Mouse (Mus musculus) monocyte, adult 5-6 weeks (primary cell): ENCODE measurements at regions not wholly inside any gene's neighbourhood (a gene's known extent, or its start where the extent isn't known, plus 50 kb on each side); places are given as distances from the start of the nearest gene placed in this dataset.

Experiments
- ATAC-seq: fragments of 153-309, 156-312 bp; replicated peaks from 2 replicates; pipeline ENCODE4 v1.8.0; 2017; ENCODE audit warnings: mild to moderate bottlenecking; ENCODE audit not compliant: low TSS enrichment, insufficient number of reproducible peaks, severe bottlenecking, poor library complexity, low FRiP score

DNA sequence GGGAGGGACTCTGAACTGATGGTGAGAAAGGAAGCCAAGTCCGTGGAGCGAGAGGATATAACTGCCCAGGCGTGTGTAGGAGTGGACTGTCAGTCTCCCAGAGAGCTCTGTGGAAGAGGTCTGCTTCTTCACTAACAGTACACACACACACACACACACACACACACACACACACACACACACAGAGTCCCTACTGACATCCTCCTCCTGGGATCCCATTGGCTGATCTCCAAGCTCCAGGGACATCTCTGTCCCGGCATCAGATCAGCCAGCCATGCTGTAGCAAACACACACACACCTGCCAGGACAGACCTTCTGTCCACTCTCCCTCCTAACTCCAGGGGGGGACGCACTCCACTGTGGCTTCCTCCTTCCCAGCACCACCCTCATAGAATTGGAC is 401.5 kb downstream of the Sox9 start:
- no peak for ATAC-seq

DNA sequence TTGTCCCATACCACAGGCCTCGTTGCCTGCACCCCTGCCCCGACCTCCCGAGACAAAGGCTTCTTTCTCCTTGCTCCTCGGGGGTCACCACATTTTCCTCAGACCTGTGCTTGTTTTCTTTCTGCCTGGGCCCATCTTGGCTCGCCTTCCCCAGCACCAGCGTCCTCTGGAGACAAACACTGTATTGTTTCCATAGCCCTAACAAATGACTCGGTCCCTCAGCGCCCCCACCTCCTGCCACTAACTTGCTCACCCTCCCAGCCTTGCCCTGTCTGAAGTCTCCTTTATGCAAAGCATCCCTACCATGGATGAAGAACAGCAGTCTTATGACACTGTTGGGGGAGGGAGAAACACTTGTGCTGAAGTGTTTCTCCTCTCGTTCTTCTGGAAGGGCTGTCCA is 402.1 kb downstream of the Sox9 start:
- ATAC-seq = no peak

GRCm38 (mm10) chr11:113187407-113187806 is 405.4 kb downstream of the Sox9 start:
- no peak for ATAC-seq

DNA sequence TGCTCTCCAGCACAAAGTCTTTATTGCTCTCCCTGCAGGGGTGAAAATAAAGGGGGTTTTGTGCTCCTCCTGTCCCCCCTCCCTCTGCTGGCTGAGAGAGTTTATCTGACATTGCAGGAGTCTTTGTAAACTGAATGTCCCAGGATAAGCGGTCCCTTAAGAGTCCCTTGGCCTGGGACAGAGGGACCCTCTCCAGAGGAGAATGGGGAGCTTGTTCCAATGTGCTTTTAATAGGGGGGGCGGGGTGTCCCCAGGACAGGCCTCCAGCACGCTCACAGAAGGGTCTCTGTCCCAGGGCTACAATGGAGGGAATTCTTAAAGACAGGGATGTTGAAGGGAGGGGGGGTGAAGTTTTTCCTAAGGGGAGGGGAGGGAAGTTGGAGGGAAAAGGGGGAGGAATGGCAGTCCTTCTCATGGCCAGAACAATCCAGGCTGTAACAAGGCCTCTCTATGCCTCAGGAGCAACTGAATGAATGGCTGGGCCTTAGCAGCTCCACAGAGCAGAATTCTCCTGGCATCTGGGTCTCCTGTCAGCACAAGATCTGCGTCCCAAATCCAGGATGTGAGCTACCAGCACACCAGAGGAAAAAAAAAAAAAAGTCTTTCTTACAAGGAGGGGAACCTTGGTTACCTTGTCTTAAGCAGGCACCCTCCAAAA is 406.4 kb downstream of the Sox9 start:
- ATAC-seq = no peak

- ATAC-seq = no peak
Observed at GRCm38 (mm10) chr11:113190006-113190405, 408.0 kb downstream of the Sox9 start.

GRCm38 (mm10) chr11:113190520-113190919 is 408.5 kb downstream of the Sox9 start:
- no peak for ATAC-seq

DNA sequence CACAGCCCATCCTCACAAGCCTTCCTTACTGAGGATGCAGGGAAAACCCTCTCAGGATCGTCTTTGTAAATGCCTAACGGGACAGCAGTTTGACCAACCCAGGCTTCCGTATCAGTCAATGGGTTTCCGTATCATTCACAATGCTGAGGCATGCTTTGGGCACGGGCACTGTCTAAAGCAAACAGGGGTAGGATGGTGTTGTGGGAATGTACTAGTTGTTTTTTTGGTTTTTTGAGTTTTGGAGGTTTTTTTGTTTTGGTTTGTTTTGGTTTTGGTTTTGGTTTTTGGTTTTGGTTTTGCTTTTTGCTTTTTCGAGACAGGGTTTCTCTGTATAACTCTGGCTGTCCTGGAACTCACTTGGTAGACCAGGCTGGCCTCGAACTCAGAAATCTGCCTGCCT is 409.0 kb downstream of the Sox9 start:
- no peak for ATAC-seq

GRCm38 (mm10) chr11:113192086-113192856 is 410.2 kb downstream of the Sox9 start:
- no peak for ATAC-seq

- ATAC-seq = no peak
Observed at GRCm38 (mm10) chr11:113194144-113194827, 412.3 kb downstream of the Sox9 start.
